Mouse (Mus musculus) limb, embryonic 11.5 days (tissue): ENCODE measurements around the gene 1110065P20Rik. TPM values are rescaled to one million over a fixed set of nuclear protein-coding genes. Genes with fewer than 3 reads are reported as not detected.

Experiments
- ATAC-seq: fragments of 200-750 bp; cut with Nextera tagmentation; 2 replicates; pipeline ENCODE4 v1.8.0; 2017; ENCODE audit warnings: low read depth; ENCODE audit not compliant: insufficient number of reproducible peaks, low FRiP score, low TSS enrichment
- DNase-seq: peaks from one replicate; pipeline ENCODE4 v3.0.0-alpha.2; 2015; ENCODE audit warnings: low spot score
- H3K27ac ChIP-seq: fragments of 300-500 bp; sonication (generic); replicated peaks from 2 replicates; pipeline ENCODE4 v1.5.1; 2014; ENCODE audit warnings: low read depth, mild to moderate bottlenecking, low read length
- H3K27me3 ChIP-seq: fragments of 300-500 bp; sonication (generic); 2 replicates; pipeline ENCODE4 v1.6.1; 2014; ENCODE audit warnings: mild to moderate bottlenecking, low read length, mixed read lengths; ENCODE audit not compliant: control insufficient read depth, insufficient read depth
- H3K36me3 ChIP-seq: fragments of 300-500 bp; sonication (generic); 2 replicates; pipeline ENCODE4 v1.6.1; 2014; ENCODE audit warnings: mild to moderate bottlenecking, low read length, moderate library complexity, mixed read lengths; ENCODE audit not compliant: control insufficient read depth, insufficient read depth
- H3K4me1 ChIP-seq: fragments of 300-500 bp; sonication (generic); 2 replicates; pipeline ENCODE4 v1.6.1; 2014; ENCODE audit warnings: low read length, mixed read lengths; ENCODE audit not compliant: control insufficient read depth, insufficient read depth
- H3K4me2 ChIP-seq: fragments of 300-500 bp; sonication (generic); 2 replicates; pipeline ENCODE4 v1.6.1; 2014; ENCODE audit warnings: low read depth, mild to moderate bottlenecking, moderate library complexity; ENCODE audit not compliant: severe bottlenecking
- H3K4me3 ChIP-seq: fragments of 300-500 bp; sonication (generic); 2 replicates; pipeline ENCODE4 v1.5.1; 2014; ENCODE audit warnings: low read depth, low read length
- H3K9ac ChIP-seq: fragments of 300-500 bp; sonication (generic); 2 replicates; pipeline ENCODE4 v1.6.1; 2014; ENCODE audit warnings: mild to moderate bottlenecking, low read length
- H3K9me3 ChIP-seq: fragments of 300-500 bp; sonication (generic); 2 replicates; pipeline ENCODE4 v1.6.1; 2016; ENCODE audit warnings: low read length; ENCODE audit not compliant: control insufficient read depth
- WGBS: fragments of 180-500 bp; shearing (Covaris S2); extraction: QIAGEN DNeasy Blood & Tissue Kit; methylation state at CpG from one replicate; pipeline ENCODE4 v1.1.7; 2014; 5-methylcytosine and 5-hydroxymethylcytosine counted together
- polyA plus RNA-seq: library from polyadenylated mRNA; unstranded; fragments of >200 nt; fragmentation: Nextera tagmentation; extraction: Ambion mirVana; gene quantifications from 2 replicates; pipeline ENCODE4 v1.2.1, GENCODE M21; 2014

Gene 1110065P20Rik
- polyA plus RNA-seq, 1 experiment from 2014 or later: 46.6 TPM

DNA sequence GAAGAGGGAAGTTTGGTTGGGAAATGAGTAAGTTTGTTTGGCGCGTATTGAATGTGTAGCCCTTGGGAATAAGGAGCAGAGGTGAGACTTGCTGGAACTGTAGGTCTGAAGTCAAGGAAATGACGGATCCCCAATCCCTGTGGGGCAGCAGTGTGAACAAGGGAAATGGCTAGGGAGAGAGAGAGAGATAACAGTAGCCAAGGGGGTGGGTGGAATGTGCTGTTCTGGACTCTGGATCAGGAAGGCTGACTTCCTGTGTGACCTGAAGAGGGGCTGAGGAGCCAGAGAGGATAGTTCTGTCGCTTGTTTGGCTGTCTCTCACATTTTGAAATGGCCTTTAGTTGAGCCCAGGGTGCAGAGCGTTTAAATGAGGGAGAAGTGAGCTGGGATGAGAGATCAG lies 42.5 kb downstream of the 1110065P20Rik start:
- no peak overlapping the region for H3K4me3 ChIP-seq
- no peaks in the 10 kb centered on the region for H3K9me3 ChIP-seq
- 86% methylated on average over 5 of the region's 5 CpGs for WGBS
- H3K4me1 ChIP-seq: no peaks in the 10 kb centered on the region
- no peak overlapping the region for H3K9ac ChIP-seq
- DNase-seq: no peak
- no peaks in the 10 kb centered on the region for H3K27me3 ChIP-seq
- peaks cover 3% of the 10 kb centered on the region; the same call in 1 of the 2 replicates for H3K36me3 ChIP-seq
- no peak overlapping the region for H3K4me2 ChIP-seq
- no peak for ATAC-seq
- no peak overlapping the region for H3K27ac ChIP-seq

DNA sequence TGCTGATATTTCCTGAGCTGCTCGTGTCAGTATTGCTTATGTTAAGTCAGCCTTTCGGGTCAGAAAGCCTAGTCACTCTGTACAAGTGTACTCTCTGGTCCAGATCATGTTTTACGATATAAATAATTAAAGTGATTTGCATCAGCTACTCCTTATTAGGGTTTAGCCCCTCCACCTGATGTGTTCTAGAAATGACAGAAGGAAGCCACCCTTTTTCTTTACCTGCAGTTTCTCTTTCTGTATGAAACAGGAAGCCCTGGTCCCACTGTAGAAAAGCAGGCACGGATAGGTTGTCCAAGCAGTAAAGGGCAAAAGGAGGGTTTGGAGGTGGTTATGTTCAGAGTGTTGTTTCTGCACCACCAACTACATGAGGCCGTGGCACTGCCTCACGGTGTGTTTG lies 47.6 kb downstream of the 1110065P20Rik start:
- Histone ChIP-seq H3K9ac (no peak overlapping the region), H3K36me3 (peaks cover 7% of the 10 kb centered on the region), H3K27ac (no peak overlapping the region)

GRCm38 (mm10) chr4:124802309-124803260 lies 48.4 kb downstream of the 1110065P20Rik start:
- H3K4me3 ChIP-seq: peak overlapping the region; percentile 90
- no peaks in the 10 kb centered on the region for H3K4me1 ChIP-seq
- H3K9me3 ChIP-seq: no peaks in the 10 kb centered on the region
- H3K27ac ChIP-seq: peak overlapping the region; percentile 95
- ATAC-seq (peak; percentile 99), DNase-seq (peak; percentile 98)
- peak overlapping the region; percentile 89 for H3K9ac ChIP-seq
- H3K27me3 ChIP-seq: no peaks in the 10 kb centered on the region
- H3K4me2 ChIP-seq: peak overlapping the region; percentile 64
- H3K36me3 ChIP-seq: peaks cover 10% of the 10 kb centered on the region
- 2% methylated on average over 48 of the region's 53 CpGs for WGBS

More for the DNA sequence above, 47.6 kb downstream of the 1110065P20Rik start:
- WGBS: 84% methylated on average over 6 of the region's 6 CpGs
- H3K4me2 ChIP-seq: peak overlapping the region; percentile 64; the same call in 1 of the 2 replicates
- H3K9me3 ChIP-seq: no peaks in the 10 kb centered on the region
- ATAC-seq: no peak
- H3K4me3 ChIP-seq: peak overlapping the region; percentile 90
- DNase-seq: no peak
- H3K27me3 ChIP-seq: no peaks in the 10 kb centered on the region
- H3K4me1 ChIP-seq: no peaks in the 10 kb centered on the region

GRCm38 (mm10) chr4:124801552-124802308 lies 49.3 kb downstream of the 1110065P20Rik start, which contains the start of gene Mtf1:
TSS of gene Mtf1 (plus strand) at chr4:124802104.
- DNase-seq: peak; percentile 94
- 3% methylated on average over 21 of the region's 21 CpGs for WGBS
- H3K9ac ChIP-seq: peak within 1 kb of the TSS; percentile 89
- peak; percentile 71 for ATAC-seq
- peaks cover 10% of the 10 kb centered on the region for H3K36me3 ChIP-seq
- no peaks in the 10 kb centered on the region for H3K9me3 ChIP-seq
- H3K4me1 ChIP-seq: no peaks in the 10 kb centered on the region
- H3K4me2 ChIP-seq: peak within 1 kb of the TSS; percentile 64
- peak within 1 kb of the TSS; percentile 90 for H3K4me3 ChIP-seq
- peak within 1 kb of the TSS; percentile 95 for H3K27ac ChIP-seq
- H3K27me3 ChIP-seq: no peaks in the 10 kb centered on the region

Other genes starting within 250 kb of the 1110065P20Rik start
- not detected in 2 replicates for gene 3100002H09Rik, start 240.4 kb downstream of the 1110065P20Rik start, polyA plus RNA-seq
- 0.27 and 0.60 TPM in 2 replicates for gene Pou3f1, start 194.4 kb downstream of the 1110065P20Rik start, polyA plus RNA-seq
- 78.9 TPM in 2 replicates for gene Utp11, start 157.6 kb downstream of the 1110065P20Rik start, polyA plus RNA-seq
- gene Fhl3, start 150.5 kb downstream of the 1110065P20Rik start, polyA plus RNA-seq: 11.5 and 11.6 TPM in 2 replicates
- gene Sf3a3, start 136.4 kb downstream of the 1110065P20Rik start, polyA plus RNA-seq: 250 and 252 TPM in 2 replicates
- 22.3 and 26.1 TPM in 2 replicates for gene Inpp5b, start 109.3 kb downstream of the 1110065P20Rik start, polyA plus RNA-seq
- gene Mtf1, start 49.1 kb downstream of the 1110065P20Rik start, polyA plus RNA-seq: 14.1 TPM in 2 replicates
- gene Yrdc, start 517 bp downstream of the 1110065P20Rik start, polyA plus RNA-seq: 46.8 and 47.3 TPM in 2 replicates
- 0.43 and 0.81 TPM in 2 replicates for gene Maneal, start 11.0 kb upstream of the 1110065P20Rik start, polyA plus RNA-seq
- 0.10 and 0.17 TPM in 2 replicates for gene Epha10, start 29.7 kb upstream of the 1110065P20Rik start, polyA plus RNA-seq
- 4.9 and 5.1 TPM in 2 replicates for gene 9930104L06Rik, start 85.9 kb upstream of the 1110065P20Rik start, polyA plus RNA-seq
- 210 and 223 TPM in 2 replicates for gene Cdca8, start 88.1 kb upstream of the 1110065P20Rik start, polyA plus RNA-seq
- 3.1 and 5.1 TPM in 2 replicates for gene Rspo1, start 135.2 kb upstream of the 1110065P20Rik start, polyA plus RNA-seq
- gene Gnl2, start 165.4 kb upstream of the 1110065P20Rik start, polyA plus RNA-seq: 85.8 and 91.5 TPM in 2 replicates
- 0.09 TPM in 2 replicates for gene Dnali1, start 214.5 kb upstream of the 1110065P20Rik start, polyA plus RNA-seq
- gene Snip1, start 215.5 kb upstream of the 1110065P20Rik start, polyA plus RNA-seq: 40.4 and 41.6 TPM in 2 replicates
- 90.1 and 97.4 TPM in 2 replicates for gene Meaf6, start 233.9 kb upstream of the 1110065P20Rik start, polyA plus RNA-seq